Mouse (Mus musculus) midbrain, embryonic 15.5 days (tissue): ENCODE results near the gene Commd1. TPM values are rescaled to one million over a fixed set of nuclear protein-coding genes. Genes with fewer than 3 reads are reported as not detected.

Experiments
- ATAC-seq: fragments of 200-750 bp; cut with Nextera tagmentation; replicated peaks from 2 replicates; pipeline ENCODE4 v1.8.0; 2017; ENCODE audit warnings: moderate TSS enrichment
- H3K27ac ChIP-seq: fragments of 300-500 bp; sonication (generic); 2 replicates; pipeline ENCODE4 v1.5.1; 2015; ENCODE audit warnings: mild to moderate bottlenecking, inconsistent platforms
- H3K27me3 ChIP-seq: fragments of 300-500 bp; sonication (generic); replicated peaks from 2 replicates; pipeline ENCODE4 v1.6.1; 2015; ENCODE audit warnings: inconsistent platforms
- H3K36me3 ChIP-seq: fragments of 300-500 bp; sonication (generic); replicated peaks from 2 replicates; pipeline ENCODE4 v1.6.1; 2015; ENCODE audit warnings: inconsistent platforms
- H3K4me1 ChIP-seq: fragments of 300-500 bp; sonication (generic); 2 replicates; pipeline ENCODE4 v1.6.1; 2015; ENCODE audit warnings: inconsistent platforms
- H3K4me2 ChIP-seq: fragments of 300-500 bp; sonication (generic); 2 replicates; pipeline ENCODE4 v1.6.1; 2015; ENCODE audit warnings: inconsistent platforms, mild to moderate bottlenecking, moderate library complexity
- H3K4me3 ChIP-seq: fragments of 300-500 bp; sonication (generic); 2 replicates; pipeline ENCODE4 v1.5.1; 2015; ENCODE audit warnings: mild to moderate bottlenecking, inconsistent platforms
- H3K9ac ChIP-seq: fragments of 300-500 bp; sonication (generic); 2 replicates; pipeline ENCODE4 v1.6.1; 2015; ENCODE audit warnings: mild to moderate bottlenecking, inconsistent platforms
- H3K9me3 ChIP-seq: fragments of 300-500 bp; sonication (generic); 2 replicates; pipeline ENCODE4 v1.6.1; 2016; ENCODE audit warnings: inconsistent platforms
- WGBS: fragments of 180-500 bp; shearing (Covaris S2); methylation state at CpG from one replicate; pipeline ENCODE4 v1.1.7; 2015; ENCODE audit warnings: mixed read lengths; 5-methylcytosine and 5-hydroxymethylcytosine counted together
- polyA plus RNA-seq: library from polyadenylated mRNA; unstranded; fragments of >200 nt; fragmentation: Nextera tagmentation; extraction: Ambion mirVana; gene quantifications from 2 replicates; pipeline ENCODE4 v1.2.1, GENCODE M21; 2015

The Commd1 gene
- polyA plus RNA-seq, 1 experiment from 2014 or later: 241 TPM

DNA sequence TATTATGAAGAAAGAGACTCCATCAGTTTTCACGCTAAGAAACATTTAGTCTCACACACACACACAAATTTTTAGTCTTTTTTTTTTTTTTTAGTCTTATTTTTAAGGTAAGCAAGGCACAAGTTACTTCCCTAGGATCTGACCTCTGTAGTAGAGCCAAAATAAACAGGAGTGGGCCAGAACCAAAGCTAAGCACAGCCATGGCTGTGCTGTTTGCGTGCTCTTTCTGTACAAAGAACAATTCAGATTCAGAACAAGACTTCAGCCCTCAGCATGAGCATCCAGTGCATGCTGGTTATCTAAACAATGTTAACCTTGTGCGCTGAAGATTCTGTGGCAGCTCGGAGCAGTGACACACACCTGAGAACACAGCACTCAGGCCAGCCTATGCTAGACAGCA lies 17.8 kb downstream of the Commd1 start:
- WGBS: 82% methylated on average over 4 of the region's 4 CpGs

DNA sequence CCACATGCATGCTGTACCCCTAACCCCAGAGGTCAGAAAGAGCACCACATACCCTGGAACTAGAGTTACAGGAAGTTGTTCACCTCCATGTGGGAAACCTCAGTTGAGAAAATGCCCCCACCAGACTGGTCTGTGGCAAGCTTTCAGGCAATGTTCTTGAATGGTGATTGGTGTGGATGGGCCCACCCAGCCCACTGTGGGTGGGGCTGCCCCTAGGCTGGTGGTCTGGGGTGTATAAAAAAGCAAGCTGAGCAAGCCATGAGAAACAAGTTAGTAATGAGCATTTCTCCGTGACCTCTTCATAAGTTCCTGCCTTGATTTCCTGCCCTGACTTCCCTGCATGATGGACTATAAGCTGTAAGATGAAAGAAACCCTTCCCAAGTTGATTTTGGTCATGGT lies 20.1 kb downstream of the Commd1 start:
- Histone ChIP-seq H3K9ac (no peak overlapping the region), H3K4me1 (no peaks in the 10 kb centered on the region), H3K36me3 (no peaks in the 10 kb centered on the region), H3K4me2 (no peak overlapping the region), H3K27me3 (no peaks in the 10 kb centered on the region), H3K9me3 (no peaks in the 10 kb centered on the region), H3K4me3 (no peak overlapping the region), H3K27ac (no peak overlapping the region)
- ATAC-seq: no peak
- WGBS: 97% methylated on average over 1 of the region's 1 CpGs

More for the DNA sequence above, 17.8 kb downstream of the Commd1 start:
- no peak overlapping the region for H3K27ac ChIP-seq
- no peak overlapping the region for H3K4me2 ChIP-seq
- H3K9me3 ChIP-seq: peaks cover 3% of the 10 kb centered on the region; the same call in 1 of the 2 replicates
- H3K27me3 ChIP-seq: no peaks in the 10 kb centered on the region
- no peak for ATAC-seq
- H3K9ac ChIP-seq: no peak overlapping the region
- H3K36me3 ChIP-seq: no peaks in the 10 kb centered on the region
- no peak overlapping the region for H3K4me3 ChIP-seq
- no peaks in the 10 kb centered on the region for H3K4me1 ChIP-seq

DNA sequence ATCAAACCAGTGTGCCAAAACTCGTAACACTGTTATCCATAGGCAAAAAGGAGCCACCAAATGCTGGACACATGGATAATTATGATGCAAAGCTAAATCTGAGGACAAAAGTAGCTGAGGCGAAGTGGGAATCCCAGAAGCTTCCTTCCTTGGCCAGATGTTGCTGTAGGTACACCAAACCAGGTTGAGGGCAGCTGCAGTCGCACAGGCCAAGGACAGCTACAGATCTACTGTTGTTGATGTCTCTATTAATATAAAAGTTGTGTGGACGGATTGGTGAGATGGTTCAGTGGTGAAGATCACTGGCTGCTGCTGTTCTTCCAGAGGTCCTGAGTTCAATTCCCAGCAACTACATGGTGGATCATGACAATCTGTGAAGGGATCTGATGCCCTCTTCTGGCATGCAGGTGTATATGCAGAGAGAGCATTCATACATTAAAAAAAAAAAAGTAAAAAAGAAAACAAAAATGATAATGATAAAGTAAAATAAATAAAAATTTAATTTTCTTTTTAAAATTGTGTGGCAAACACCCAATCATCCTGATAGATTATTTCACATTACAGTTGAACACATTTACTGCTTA lies 24.3 kb downstream of the Commd1 start:
- Histone ChIP-seq H3K36me3 (no peaks in the 10 kb centered on the region), H3K4me1 (no peaks in the 10 kb centered on the region), H3K9me3 (no peaks in the 10 kb centered on the region), H3K4me3 (no peak overlapping the region), H3K9ac (no peak overlapping the region), H3K4me2 (no peak overlapping the region), H3K27ac (no peak overlapping the region), H3K27me3 (no peaks in the 10 kb centered on the region)
- no peak for ATAC-seq
- WGBS: 92% methylated on average over 4 of the region's 4 CpGs

DNA sequence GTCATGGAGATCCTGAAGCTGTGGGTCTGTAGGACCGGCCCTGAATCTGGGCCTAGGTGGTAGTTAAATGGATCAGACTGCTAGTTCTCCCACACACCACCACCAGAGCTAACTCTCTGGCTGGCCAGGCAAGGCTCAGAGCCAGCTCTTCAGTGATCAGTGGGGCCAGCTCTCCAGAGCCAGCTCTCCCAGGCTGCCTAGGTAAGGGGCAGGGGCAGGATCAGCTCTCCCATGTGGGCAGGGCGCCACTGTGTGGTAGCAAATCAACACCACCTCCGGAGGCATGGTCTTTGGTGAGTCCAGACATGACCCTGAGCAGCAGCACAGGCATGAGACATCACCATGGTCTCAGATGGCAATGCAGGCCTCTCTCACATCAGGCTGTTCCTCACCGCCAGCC lies 25.4 kb downstream of the Commd1 start:
- WGBS: 76% methylated on average over 4 of the region's 4 CpGs
- Histone ChIP-seq H3K9me3 (no peaks in the 10 kb centered on the region), H3K4me3 (no peak overlapping the region), H3K36me3 (no peaks in the 10 kb centered on the region), H3K27me3 (no peaks in the 10 kb centered on the region), H3K4me2 (no peak overlapping the region), H3K9ac (no peak overlapping the region), H3K4me1 (no peaks in the 10 kb centered on the region), H3K27ac (no peak overlapping the region)
- ATAC-seq: 0 out of 2 replicates have a peak, but pooled peaks have one; percentile 33

DNA sequence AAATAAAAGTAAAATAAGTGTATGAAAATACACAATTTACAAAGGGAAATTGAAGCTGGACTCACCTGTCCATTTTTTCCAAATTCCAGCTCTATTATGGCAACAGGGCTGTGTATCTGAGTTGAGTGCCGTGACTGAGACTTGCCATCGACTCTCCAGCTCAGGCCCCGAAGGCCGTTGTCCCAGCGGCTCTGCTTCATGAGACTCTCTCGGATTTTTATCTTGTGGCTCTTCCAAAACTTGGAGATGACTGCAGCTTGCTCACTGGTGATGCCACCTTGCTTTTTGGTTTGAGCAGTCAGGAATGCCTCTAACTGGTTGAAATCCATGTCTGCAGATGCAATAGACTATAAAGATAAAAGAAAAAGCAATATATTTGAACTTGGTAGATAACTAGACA lies 25.8 kb downstream of the Commd1 start:
- Histone ChIP-seq H3K27ac (no peak overlapping the region), H3K4me1 (no peaks in the 10 kb centered on the region), H3K36me3 (no peaks in the 10 kb centered on the region), H3K9me3 (no peaks in the 10 kb centered on the region), H3K27me3 (no peaks in the 10 kb centered on the region), H3K4me3 (no peak overlapping the region), H3K9ac (no peak overlapping the region), H3K4me2 (no peak overlapping the region)
- WGBS: 91% methylated on average over 6 of the region's 6 CpGs
- ATAC-seq: no peak

DNA sequence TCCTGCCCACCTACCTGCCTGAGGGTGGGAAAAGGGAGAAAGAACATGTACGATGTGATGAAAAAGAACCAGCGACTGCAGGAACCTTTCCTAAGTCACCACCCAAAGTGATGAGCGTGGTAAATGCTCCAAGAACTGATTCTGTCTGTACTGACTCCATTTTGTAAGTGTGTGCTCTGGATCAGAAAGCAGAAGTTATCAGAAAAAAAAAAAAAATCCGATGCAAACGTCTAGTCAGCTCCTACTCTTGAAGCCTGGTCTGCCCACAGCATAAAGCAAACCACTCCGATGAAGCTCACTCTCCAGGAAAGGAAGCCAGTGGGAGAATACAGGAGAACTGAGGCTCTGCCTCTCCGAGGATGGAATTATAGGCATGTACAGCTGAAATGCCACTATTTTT lies 29.5 kb downstream of the Commd1 start:
- no peak overlapping the region for H3K4me2 ChIP-seq
- no peaks in the 10 kb centered on the region for H3K4me1 ChIP-seq
- no peaks in the 10 kb centered on the region for H3K9me3 ChIP-seq
- no peak overlapping the region for H3K4me3 ChIP-seq
- H3K36me3 ChIP-seq: no peaks in the 10 kb centered on the region
- 92% methylated on average over 7 of the region's 7 CpGs for WGBS
- H3K9ac ChIP-seq: no peak overlapping the region
- H3K27me3 ChIP-seq: no peaks in the 10 kb centered on the region
- no peak for ATAC-seq
- H3K27ac ChIP-seq: no peak overlapping the region

DNA sequence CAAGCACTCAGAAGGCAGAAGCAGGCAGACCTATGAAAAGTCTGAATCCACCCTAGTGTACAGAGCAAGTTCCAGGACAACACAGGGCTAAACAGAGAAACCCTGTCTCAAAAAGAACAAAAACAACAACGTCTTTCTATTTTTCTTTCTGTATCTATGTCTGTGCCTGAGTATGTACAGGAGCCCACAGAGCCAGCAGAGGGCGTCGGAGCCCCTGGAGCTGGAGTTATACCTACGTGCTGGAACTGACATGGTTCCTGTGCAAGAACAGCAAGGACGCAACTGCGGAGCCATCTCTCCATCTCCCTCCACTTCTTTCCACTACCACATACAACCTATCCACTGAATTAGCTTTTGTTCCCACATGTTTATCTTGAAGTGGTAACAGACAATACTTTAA lies 32.1 kb downstream of the Commd1 start:
- Histone ChIP-seq H3K27ac (no peak overlapping the region), H3K27me3 (no peaks in the 10 kb centered on the region), H3K4me1 (no peaks in the 10 kb centered on the region), H3K4me3 (no peak overlapping the region), H3K4me2 (no peak overlapping the region), H3K9me3 (no peaks in the 10 kb centered on the region), H3K36me3 (no peaks in the 10 kb centered on the region), H3K9ac (no peak overlapping the region)
- 92% methylated on average over 6 of the region's 6 CpGs for WGBS
- ATAC-seq: no peak

DNA sequence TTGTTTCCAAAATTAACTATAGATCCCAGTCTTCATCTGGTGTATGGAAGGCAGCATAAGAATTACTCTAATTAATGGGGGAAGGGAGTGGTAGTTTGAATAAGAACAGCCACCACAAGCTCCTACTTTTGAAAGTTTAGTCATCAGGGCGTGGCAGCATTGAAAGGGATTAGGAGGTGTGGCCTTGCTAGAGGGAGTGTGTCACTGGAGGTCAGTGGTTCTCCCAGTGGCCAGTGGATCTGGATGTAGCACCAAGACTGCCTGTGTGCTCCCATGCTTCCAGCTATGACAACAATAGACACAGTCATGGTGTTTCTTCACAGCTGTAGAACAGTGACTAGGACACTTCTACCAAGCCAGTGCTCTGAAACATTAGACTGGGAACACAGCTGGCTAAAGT lies 33.1 kb downstream of the Commd1 start:
- no peak for ATAC-seq
- no peaks in the 10 kb centered on the region for H3K27me3 ChIP-seq
- H3K27ac ChIP-seq: no peak overlapping the region
- H3K9ac ChIP-seq: no peak overlapping the region
- no peaks in the 10 kb centered on the region for H3K36me3 ChIP-seq
- no peak overlapping the region for H3K4me3 ChIP-seq
- no peaks in the 10 kb centered on the region for H3K9me3 ChIP-seq
- 91% methylated on average over 1 of the region's 1 CpGs for WGBS
- no peaks in the 10 kb centered on the region for H3K4me1 ChIP-seq
- H3K4me2 ChIP-seq: no peak overlapping the region

DNA sequence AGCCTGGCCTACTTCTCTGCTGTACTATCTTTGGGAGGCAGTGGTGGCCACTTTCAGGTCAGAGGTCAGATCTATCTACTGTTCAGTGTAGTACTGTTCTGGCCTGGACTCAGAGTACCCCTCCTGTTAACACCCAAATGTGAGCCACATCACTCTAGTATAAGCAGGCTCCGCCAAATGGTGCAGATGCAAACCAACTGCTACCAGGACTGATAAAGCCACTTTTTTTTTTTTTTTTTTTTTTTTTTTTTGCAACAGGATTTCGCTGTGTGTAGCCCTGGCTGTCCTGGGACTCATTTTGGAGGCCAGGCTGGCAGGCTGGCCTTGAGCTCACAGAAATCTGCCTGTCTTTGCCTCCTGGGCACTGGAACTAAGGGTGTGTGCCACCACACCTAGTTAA lies 43.2 kb downstream of the Commd1 start:
- H3K9ac ChIP-seq: no peak overlapping the region

DNA sequence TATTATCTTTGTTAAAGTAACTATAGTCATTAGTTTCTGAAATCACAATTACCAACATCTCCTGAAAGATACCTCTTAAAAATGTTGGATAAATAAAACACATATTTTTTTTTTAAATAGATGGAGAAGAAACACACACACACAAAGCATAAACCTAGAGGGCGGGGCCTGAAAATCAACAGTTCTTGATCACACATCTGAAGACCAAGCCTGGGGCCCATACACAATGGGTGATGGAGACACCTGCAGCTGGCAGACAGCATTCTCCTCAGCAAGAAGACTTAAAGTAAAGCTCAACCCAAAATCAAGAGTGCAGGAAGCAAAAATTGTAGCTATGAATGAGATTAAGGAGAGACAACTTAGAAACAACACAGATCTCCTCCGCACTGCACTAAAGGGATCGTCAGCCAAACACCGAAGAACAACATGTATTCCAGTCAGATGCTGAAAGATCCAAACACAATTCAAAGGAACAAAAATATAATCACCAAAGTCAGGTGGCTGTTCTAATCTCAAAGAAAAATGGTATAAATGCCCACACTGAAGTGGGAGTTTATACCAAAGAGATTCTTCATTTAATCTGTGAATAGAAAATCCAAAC lies 44.4 kb downstream of the Commd1 start:
- Histone ChIP-seq H3K9ac (no peak overlapping the region), H3K36me3 (no peaks in the 10 kb centered on the region), H3K4me3 (no peak overlapping the region), H3K27me3 (no peaks in the 10 kb centered on the region), H3K4me2 (no peak overlapping the region), H3K4me1 (no peaks in the 10 kb centered on the region), H3K9me3 (no peaks in the 10 kb centered on the region), H3K27ac (no peak overlapping the region)
- WGBS: 97% methylated on average over 4 of the region's 4 CpGs
- no peak for ATAC-seq

More for the DNA sequence above, 43.2 kb downstream of the Commd1 start:
- H3K4me2 ChIP-seq: no peak overlapping the region
- no peak overlapping the region for H3K27ac ChIP-seq
- H3K4me3 ChIP-seq: no peak overlapping the region
- ATAC-seq: no peak
- H3K27me3 ChIP-seq: no peaks in the 10 kb centered on the region
- no peaks in the 10 kb centered on the region for H3K36me3 ChIP-seq
- WGBS: 84% methylated on average over 2 of the region's 2 CpGs
- H3K4me1 ChIP-seq: no peaks in the 10 kb centered on the region
- H3K9me3 ChIP-seq: no peaks in the 10 kb centered on the region

DNA sequence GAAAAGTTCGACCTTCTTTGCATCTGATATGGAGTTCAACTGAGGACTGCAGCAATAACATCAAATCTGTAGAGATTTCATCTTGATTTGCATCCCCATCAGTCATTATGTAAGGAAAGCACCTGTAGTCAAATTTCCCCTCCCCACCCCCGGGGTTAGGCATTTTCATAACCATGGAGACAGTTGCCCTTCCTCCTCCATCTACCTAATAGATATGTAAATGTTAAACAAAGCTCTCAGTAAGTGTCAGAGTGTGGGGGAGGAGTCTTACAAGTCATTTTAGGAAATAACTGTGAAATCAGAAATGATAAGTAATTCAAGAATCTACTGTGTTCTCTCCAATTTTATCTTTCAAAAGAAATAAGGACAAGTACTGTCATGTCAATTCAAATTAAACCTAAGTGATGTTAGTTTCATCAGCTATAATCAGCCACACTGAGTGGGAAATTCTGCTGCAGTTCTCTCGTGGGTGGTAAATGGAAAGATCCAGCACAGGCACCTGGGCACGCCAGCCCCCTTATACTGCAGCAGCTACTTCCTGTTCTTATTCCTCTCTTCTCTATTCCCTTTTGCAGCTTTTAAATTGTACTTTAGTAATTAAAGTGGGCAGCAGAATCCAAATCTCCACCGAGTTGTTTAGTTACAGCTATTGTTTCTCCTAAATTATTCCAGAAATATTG lies 45.6 kb downstream of the Commd1 start:
- H3K27me3 ChIP-seq: no peaks in the 10 kb centered on the region
- no peak overlapping the region for H3K4me2 ChIP-seq
- no peak overlapping the region for H3K4me3 ChIP-seq
- no peak for ATAC-seq
- H3K36me3 ChIP-seq: no peaks in the 10 kb centered on the region
- no peaks in the 10 kb centered on the region for H3K9me3 ChIP-seq
- no peaks in the 10 kb centered on the region for H3K4me1 ChIP-seq
- H3K27ac ChIP-seq: no peak overlapping the region
- no peak overlapping the region for H3K9ac ChIP-seq
- WGBS: 55% methylated on average over 5 of the region's 5 CpGs

DNA sequence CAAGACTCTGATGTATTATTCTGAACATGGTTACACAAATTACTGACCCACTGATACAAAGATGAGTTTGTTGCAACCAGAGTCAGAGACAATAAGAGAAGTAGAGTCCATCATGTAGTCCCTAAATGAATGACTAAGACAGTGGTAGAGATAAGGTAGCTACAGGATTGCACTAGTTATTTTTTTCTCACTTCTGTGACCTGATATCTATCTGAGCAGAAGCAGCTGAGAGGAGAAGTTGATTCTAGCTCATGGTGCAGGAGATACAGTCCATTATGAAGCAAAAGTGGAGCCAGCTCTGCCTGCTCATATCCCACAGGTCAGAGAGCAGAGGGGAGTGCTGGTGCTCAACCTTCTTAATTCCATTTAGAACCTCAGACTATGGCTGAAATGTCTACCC lies 50.0 kb downstream of the Commd1 start:
- Histone ChIP-seq H3K9ac (no peak overlapping the region), H3K4me2 (no peak overlapping the region), H3K4me3 (no peak overlapping the region), H3K27ac (no peak overlapping the region), H3K9me3 (no peaks in the 10 kb centered on the region), H3K36me3 (no peaks in the 10 kb centered on the region), H3K27me3 (no peaks in the 10 kb centered on the region), H3K4me1 (no peaks in the 10 kb centered on the region)
- no peak for ATAC-seq

DNA sequence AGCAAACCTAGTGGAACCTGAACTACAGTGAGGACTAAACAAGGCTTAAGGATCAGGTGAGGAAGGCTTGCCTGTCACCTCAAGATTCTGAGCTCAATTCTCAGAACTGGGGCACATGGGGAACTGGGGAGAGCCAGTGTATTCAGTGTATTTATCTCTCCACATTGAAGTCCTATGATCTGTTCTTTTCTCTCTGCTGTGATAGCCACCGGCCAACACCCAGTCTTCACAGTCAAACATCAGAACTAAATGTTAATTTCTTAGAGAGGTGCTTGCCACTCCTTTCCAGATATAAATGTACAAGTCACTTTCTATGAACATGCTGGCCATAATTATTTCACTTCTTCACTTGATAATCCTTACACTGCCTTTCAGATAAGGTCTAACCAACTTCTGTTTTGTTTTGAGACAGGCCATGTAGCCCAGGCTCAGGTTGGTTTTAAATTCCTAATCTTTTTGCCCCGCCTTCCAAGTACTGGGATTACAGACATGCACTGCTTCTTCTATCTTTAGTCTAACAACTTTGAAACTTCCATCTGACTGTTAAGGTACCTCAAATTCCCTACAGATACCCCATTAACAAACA lies 50.8 kb downstream of the Commd1 start:
- Histone ChIP-seq H3K36me3 (no peaks in the 10 kb centered on the region), H3K9me3 (no peaks in the 10 kb centered on the region), H3K9ac (no peak overlapping the region), H3K4me3 (no peak overlapping the region), H3K27ac (no peak overlapping the region), H3K4me1 (no peaks in the 10 kb centered on the region), H3K4me2 (no peak overlapping the region), H3K27me3 (no peaks in the 10 kb centered on the region)
- 95% methylated on average over 2 of the region's 2 CpGs for whole genome bisulfite sequencing
- ATAC-seq: no peak
